Comparison of ENCODE assay signal across 8 mouse cellular contexts in the genomic region with DNA sequence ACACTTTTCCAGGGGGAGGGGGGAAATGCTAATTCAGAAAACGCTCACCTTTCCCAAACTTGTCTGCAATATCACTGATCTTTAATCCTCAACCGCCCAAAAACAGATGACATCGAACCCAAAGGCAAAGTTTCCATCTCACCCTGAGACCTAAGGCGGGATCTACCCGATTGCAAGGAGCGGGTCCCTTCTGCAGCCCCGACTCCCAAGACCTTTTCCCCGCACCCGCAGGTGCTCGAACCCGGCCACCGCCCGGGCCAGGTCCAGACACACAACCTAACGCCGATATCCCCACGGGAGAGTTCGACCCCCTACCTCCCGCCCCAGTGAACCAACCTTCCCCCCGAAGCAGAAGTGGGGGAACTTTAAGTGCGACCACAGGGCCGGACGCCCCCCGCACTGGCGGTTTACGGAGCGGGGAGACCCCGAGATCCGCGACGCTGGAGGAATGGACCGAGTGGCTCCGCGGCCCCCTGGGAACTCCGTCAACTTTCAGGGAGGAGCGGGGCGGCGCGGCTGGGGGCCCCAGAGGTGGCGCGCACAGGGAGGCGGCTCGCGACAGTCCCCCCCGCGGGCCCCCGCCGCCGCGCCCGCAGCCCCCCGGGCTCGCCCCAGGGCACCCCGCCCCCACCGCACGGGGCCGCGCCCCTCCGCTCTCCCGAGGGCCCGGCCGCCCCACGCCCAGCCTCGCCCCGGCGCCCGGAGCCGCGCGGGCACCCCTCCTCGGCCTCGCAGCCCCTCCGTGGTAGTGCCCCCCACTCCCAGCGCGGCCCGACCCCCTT. TPM values are rescaled to one million over a fixed set of nuclear protein-coding genes. Genes with fewer than 3 reads are reported as not detected.
DNase-seq lines count a peak whose midpoint lies in the region; ATAC-seq and TF ChIP-seq lines count a peak whose summit lies in the region.

No protein-coding gene starts in this region.

- H3K4me1 ChIP-seq in ES-E14 (ENCODE audit: control insufficient read depth in 2 of 2, insufficient read depth in 2 of 2, low read length in 2 of 2, poor library complexity in 1 of 2) = peaks cover 0 to 3% of the 10 kb centered on the region in 2 experiments; a peak in 1 of 4 replicates
- 0 out of 2 replicates have a peak, but pooled peaks cover 4% of the 10 kb centered on the region for H3K4me1 ChIP-seq in intestine, postnatal 0 days (replicated peaks; ENCODE audit: control insufficient read depth, insufficient read depth, low read length)
- peaks cover 19% of the 10 kb centered on the region for H3K4me1 ChIP-seq in lung, embryonic 16.5 days (replicated peaks; ENCODE audit: control insufficient read depth, insufficient read depth, low read length)

- peak overlapping the region; percentile 65; the same call in 1 of the 2 replicates for H3K27ac ChIP-seq in ES-E14 (ENCODE audit: insufficient read depth, low read depth, low read length, poor library complexity, severe bottlenecking)
- peak overlapping the region; percentile 97 for H3K27ac ChIP-seq in intestine, postnatal 0 days (ENCODE audit: low read depth, low read length)
- H3K27ac ChIP-seq in lung, embryonic 16.5 days (ENCODE audit: low read length) = peak overlapping the region; percentile 100

- WGBS in intestine, postnatal 0 days = under 1% methylated on average over 55 of the region's 75 CpGs
- WGBS in lung, embryonic 16.5 days = under 1% methylated on average over 47 of the region's 75 CpGs

- peak; percentile 45 to 49 for DNase-seq in B cell, adult 2 months
- no peak for DNase-seq in ES-E14 (ENCODE audit: low read depth, low spot score)
- peak; percentile 63 to 66 for DNase-seq in cerebellum, postnatal 10 days
- DNase-seq in gastrocnemius, postnatal 4 days (ENCODE audit: low spot score in 2 of 2) = peak; percentile 43 to 67
- peak; percentile 54 to 58 for DNase-seq in spleen, postnatal 10 days (ENCODE audit: low spot score in 2 of 2)
- DNase-seq in layer of hippocampus, adult 9-11 months = no peak

- TF ChIP-seq CTCF in intestine, postnatal 0 days (IDR thresholded peaks at IDR 0.05; ENCODE audit: low read depth) = no peak

- H3K4me2 ChIP-seq in intestine, postnatal 0 days (replicated peaks; ENCODE audit: low read depth) = peak overlapping the region; percentile 81
- H3K4me2 ChIP-seq in lung, embryonic 16.5 days (ENCODE audit: low read depth, low read length) = peak overlapping the region; percentile 93

- H3K9me3 ChIP-seq in ES-E14 (ENCODE audit: control insufficient read depth, insufficient read depth, low read depth, low read length) = no peaks in the 10 kb centered on the region
- H3K9me3 ChIP-seq in intestine, postnatal 0 days (ENCODE audit: control insufficient read depth) = no peaks in the 10 kb centered on the region
- H3K9me3 ChIP-seq in lung, embryonic 16.5 days (ENCODE audit: control insufficient read depth, low read length) = no peaks in the 10 kb centered on the region

- peak; percentile 69 for ATAC-seq in intestine, postnatal 0 days
- ATAC-seq in lung, embryonic 16.5 days (ENCODE audit: low read depth) = peak; percentile 66

- in situ Hi-C loops in ES-E14 (cut with MboI; ENCODE audit: low sequenced_read_pairs in 2 of 2, unreplicated experiment in 2 of 2) = no loop called here

- H3K27me3 ChIP-seq in intestine, postnatal 0 days (replicated peaks; ENCODE audit: control insufficient read depth, insufficient read depth, low read length) = no peaks in the 10 kb centered on the region
- H3K27me3 ChIP-seq in lung, embryonic 16.5 days (ENCODE audit: control insufficient read depth, insufficient read depth, low read depth, low read length) = no peaks in the 10 kb centered on the region

- no peaks in the 10 kb centered on the region for H3K36me3 ChIP-seq in ES-E14 (ENCODE audit: control insufficient read depth, insufficient read depth, low read length, poor library complexity, severe bottlenecking)
- no peaks in the 10 kb centered on the region for H3K36me3 ChIP-seq in intestine, postnatal 0 days (ENCODE audit: control insufficient read depth, insufficient read depth)
- no peaks in the 10 kb centered on the region for H3K36me3 ChIP-seq in lung, embryonic 16.5 days (ENCODE audit: control insufficient read depth, insufficient read depth, low read length)

- peak overlapping the region; percentile 92 to 99 for H3K4me3 ChIP-seq in ES-E14 (ENCODE audit: insufficient read depth in 1 of 2, low read depth in 1 of 2, low read length in 2 of 2, poor library complexity in 1 of 2, severe bottlenecking in 1 of 2)
- H3K4me3 ChIP-seq in intestine, postnatal 0 days (ENCODE audit: low read depth, low read length) = peak overlapping the region; percentile 92
- peak overlapping the region; percentile 98 for H3K4me3 ChIP-seq in lung, embryonic 16.5 days (ENCODE audit: low read length)

- peak overlapping the region; percentile 95 for H3K9ac ChIP-seq in ES-E14 (ENCODE audit: insufficient read depth, low read depth, low read length, poor library complexity, severe bottlenecking)
- peak overlapping the region; percentile 99 for H3K9ac ChIP-seq in intestine, postnatal 0 days (ENCODE audit: low read depth, low read length)
- peak overlapping the region; percentile 99 for H3K9ac ChIP-seq in lung, embryonic 16.5 days (ENCODE audit: low read length)

TF ChIP-seq in ES-E14, 5 proteins besides CTCF, POLR2A, EP300 and RAD21:
- TF ChIP-seq HCFC1 (IDR thresholded peaks at IDR 0.05; ENCODE audit: borderline replicate concordance, insufficient read depth, low read length) (no peak), ZNF384 (IDR thresholded peaks at IDR 0.05; ENCODE audit: low read depth, low read length) (no peak), CHD2 (IDR thresholded peaks at IDR 0.05; ENCODE audit: low read depth, low read length) (no peak), MAFK (IDR thresholded peaks at IDR 0.05; ENCODE audit: insufficient read depth, low read depth, low read length) (no peak), ZC3H11A (IDR thresholded peaks at IDR 0.05; ENCODE audit: borderline replicate concordance, low read depth, low read length) (no peak)
TF ChIP-seq in ES-E14: peak in this region for 0.

RNA-seq across cellular contexts. Expression of a gene that starts 0.6 kb away (rescaled TPM):
- total RNA-seq in ES-E14 (2012; rRNA removed) = 11.0 and 14.3 TPM in 2 replicates
- 100 to 1,000 TPM; 104 to 116 TPM for total RNA-seq in gastrocnemius, postnatal 4 days (2021)
- polyA plus RNA-seq in intestine, postnatal 0 days (2015; fragmentation: Nextera tagmentation; extraction: Ambion mirVana) = 18.3 and 19.9 TPM in 2 replicates
- polyA plus RNA-seq in lung, embryonic 16.5 days (2015; fragmentation: Nextera tagmentation; extraction: Ambion mirVana) = 61.6 and 65.2 TPM in 2 replicates

Comparison
In these comparisons a context has a peak if more than half of its experiments do, and no peak if none do; other contexts are left out.
1. DNase-seq: peak in B cell, adult 2 months (2 of 2), cerebellum, postnatal 10 days (2 of 2), gastrocnemius, postnatal 4 days (2 of 2) and spleen, postnatal 10 days (2 of 2); none in ES-E14 (single experiment) and layer of hippocampus, adult 9-11 months (single experiment).
2. Peak in every context shown above with its lines, with median percentiles within 50 percentile points of each other: H3K27ac ChIP-seq, H3K4me3 ChIP-seq and H3K9ac ChIP-seq.